Mouse (Mus musculus) G1E (cell line): Measurements from ENCODE around the gene Rbm48.

Experiments
- CTCF ChIP-seq: IDR thresholded peaks from 2 replicates; pipeline ENCODE4 v1.5.1; 2012; ENCODE audit warnings: low read depth, low read length, inconsistent platforms, mixed read lengths
- GATA1 ChIP-seq: IDR thresholded peaks from 2 replicates; pipeline ENCODE4 v1.6.1; 2012; ENCODE audit warnings: borderline replicate concordance, low read length, inconsistent platforms, mixed read lengths
- POLR2AphosphoS5 ChIP-seq: IDR thresholded peaks from 2 replicates; pipeline ENCODE4 v1.6.1; 2012; ENCODE audit warnings: low read depth, low read length, inconsistent platforms; ENCODE audit not compliant: insufficient replicate concordance

- TF ChIP-seq CTCF = no peak
- TF ChIP-seq GATA1 = no peak
- TF ChIP-seq POLR2AphosphoS5 = no peak
These were observed 3.9 kb upstream of the Rbm48 start for GRCm38 (mm10) chr5:3600298-3600697.
